Mouse (Mus musculus) liver, postnatal 0 days (tissue): ENCODE results near the gene Slc35a5.

Experiments
- CTCF ChIP-seq: sonication (generic); IDR thresholded peaks from 2 replicates; pipeline ENCODE4 v1.5.1; 2016; ENCODE audit warnings: antibody characterized with exemption, low read depth
- EP300 ChIP-seq: IDR thresholded peaks from 2 replicates; pipeline ENCODE4 v1.6.1; 2016; ENCODE audit warnings: antibody characterized with exemption, low read depth, mild to moderate bottlenecking

GRCm38 (mm10) chr16:45104993-45105392 is 53.5 kb downstream of the Slc35a5 start:
- no peak for TF ChIP-seq EP300
- TF ChIP-seq CTCF, result no peak
